Mouse (Mus musculus): ENCODE measurements around the gene Ldah.

The Ldah gene

DNA sequence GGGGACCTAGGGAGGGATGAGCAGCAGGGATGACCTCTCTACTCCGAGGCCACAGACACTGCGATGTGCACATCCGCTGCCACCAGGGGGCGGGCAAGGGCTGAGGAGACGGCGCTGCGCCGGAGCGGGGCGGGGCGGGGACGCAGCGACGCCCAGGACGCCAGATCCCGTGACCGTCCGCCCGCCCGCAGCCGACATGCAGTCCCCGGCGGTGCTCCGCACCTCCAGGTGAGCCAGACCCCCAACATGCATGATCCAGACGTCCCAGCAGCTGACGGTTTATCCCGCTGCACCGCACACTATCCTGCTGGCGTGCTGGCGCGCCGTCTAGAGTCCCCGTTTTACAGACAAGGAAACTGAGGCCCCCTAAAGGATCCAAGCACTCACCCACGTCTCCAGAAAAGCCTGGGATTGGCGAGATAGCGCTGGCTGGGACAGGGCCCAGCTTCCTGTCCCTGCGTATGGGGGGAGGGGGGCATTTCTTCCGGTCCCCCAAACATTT, 105.4 kb downstream of the Ldah start, which contains the start of gene Hs1bp3:
Hs1bp3 (plus strand) TSS at position 163 of the 502 bp plus-strand sequence.
- peak; percentile 76 for DNase-seq (ENCODE audit: low read depth, low spot score)

- DNase-seq (ENCODE audit: low read depth, low spot score) = no peak
These were observed 105.9 kb downstream of the Ldah start for GRCm38 (mm10) chr12:8313773-8314172.

GRCm38 (mm10) chr12:8316541-8316940, 108.6 kb downstream of the Ldah start:
- DNase-seq (ENCODE audit: low read depth, low spot score) = no peak

DNA sequence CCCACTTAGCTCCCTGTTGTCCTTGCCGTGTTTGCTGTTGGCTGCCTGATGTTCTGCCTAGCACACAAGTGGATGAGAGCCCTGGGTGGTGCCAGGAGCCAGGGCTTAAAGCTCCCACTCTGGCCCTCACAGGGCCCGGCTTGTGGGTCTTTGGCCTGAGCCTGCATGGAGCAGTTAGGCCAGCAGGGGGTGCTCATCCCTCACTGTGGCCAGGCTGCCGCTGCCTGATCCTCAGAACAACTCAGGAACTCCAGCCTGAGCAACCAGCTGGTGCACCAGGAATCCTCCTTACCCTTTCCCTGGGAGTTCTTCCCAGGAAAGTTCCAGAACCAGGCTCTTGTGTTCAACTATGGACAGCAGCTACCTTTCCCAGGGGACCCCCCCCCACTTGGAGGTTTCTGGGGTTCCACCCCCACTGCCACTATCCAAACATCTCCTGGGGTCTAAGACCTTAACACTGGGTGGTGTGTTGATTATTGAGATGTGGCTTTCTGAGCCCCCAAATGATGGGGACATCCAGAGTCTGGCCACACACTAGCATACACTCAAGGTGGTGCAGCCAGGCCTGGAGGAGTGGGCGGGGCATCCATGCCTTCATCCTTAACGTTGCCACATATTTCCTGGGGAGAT, 112.3 kb downstream of the Ldah start:
- DNase-seq (ENCODE audit: low read depth, low spot score) = no peak

DNA sequence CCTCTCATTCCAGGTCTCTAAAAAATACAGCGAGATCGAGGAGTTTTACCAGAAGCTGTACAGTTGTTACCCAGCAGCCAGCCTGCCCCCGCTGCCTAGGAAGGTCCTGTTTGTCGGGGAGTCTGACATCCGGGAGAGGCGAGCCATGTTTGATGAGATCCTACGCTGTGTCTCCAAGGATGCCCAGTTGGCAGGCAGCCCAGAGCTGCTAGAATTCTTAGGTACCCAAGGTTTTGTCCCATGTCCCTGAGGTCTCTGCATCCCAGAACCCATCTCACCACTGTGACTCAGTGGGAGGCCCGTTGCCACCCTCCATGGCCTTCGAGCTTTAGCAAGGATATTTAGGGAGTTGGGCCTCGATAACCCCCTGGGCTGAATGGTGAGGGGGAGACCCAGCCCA, 113.6 kb downstream of the Ldah start:
- DNase-seq (ENCODE audit: low read depth, low spot score) = no peak

DNA sequence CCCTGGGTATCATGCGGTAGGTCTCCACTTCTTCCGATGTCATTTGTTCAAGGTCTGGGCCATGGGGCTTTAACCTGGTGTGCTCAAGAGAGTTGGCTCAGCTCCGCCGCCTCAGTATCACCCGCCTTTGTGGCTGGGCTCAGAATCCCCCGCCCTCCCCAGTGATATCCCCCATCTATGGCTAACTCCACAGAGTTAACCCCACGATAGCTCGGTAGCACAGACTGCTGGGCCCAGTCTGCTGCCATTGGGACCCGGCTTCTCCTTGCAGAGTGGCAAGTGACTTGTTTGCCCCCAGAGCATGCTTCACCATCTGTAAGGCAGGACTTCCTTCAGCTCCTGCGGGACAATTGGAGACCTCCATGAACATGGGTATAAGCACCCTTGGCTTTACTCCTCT, 116.2 kb downstream of the Ldah start:
- DNase-seq (ENCODE audit: low read depth, low spot score) = no peak

DNA sequence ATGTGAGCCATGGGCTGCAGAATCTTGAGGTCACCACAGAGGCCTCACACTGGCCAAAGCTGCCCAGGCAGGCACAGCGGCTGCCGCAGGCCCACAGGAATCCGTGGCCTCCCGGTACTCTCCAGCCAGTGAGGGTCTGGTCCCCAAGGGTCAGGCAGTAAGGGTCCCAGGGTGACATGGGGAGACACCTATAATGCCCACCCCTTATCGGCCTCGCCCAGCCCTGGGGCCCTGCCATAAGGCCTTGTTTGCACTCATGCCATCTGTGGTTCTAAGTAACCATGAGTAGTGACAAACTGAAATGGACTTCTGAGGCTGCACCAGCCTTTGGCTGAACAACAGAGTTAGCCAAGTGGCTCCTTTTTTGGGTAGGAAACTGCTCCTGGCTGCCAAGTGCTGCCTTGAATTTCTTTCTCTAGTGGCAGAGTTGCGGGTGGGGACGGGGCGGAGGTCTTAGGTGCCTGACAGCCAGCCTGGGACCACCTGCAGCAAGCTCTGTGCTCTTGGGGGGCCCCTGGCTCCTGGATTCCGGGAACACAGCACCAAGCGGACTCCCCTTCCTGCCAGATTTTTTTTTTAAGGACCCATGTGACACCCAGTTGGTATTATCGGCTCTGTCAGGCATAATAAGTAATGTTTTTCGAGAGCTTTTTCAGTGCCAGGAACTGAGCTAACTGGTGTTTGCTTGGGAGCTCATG, 117.5 kb downstream of the Ldah start:
- no peak for DNase-seq (ENCODE audit: low read depth, low spot score)

- no peak for DNase-seq (ENCODE audit: low read depth, low spot score)
These were observed 118.1 kb downstream of the Ldah start for GRCm38 (mm10) chr12:8325943-8326522.

DNA sequence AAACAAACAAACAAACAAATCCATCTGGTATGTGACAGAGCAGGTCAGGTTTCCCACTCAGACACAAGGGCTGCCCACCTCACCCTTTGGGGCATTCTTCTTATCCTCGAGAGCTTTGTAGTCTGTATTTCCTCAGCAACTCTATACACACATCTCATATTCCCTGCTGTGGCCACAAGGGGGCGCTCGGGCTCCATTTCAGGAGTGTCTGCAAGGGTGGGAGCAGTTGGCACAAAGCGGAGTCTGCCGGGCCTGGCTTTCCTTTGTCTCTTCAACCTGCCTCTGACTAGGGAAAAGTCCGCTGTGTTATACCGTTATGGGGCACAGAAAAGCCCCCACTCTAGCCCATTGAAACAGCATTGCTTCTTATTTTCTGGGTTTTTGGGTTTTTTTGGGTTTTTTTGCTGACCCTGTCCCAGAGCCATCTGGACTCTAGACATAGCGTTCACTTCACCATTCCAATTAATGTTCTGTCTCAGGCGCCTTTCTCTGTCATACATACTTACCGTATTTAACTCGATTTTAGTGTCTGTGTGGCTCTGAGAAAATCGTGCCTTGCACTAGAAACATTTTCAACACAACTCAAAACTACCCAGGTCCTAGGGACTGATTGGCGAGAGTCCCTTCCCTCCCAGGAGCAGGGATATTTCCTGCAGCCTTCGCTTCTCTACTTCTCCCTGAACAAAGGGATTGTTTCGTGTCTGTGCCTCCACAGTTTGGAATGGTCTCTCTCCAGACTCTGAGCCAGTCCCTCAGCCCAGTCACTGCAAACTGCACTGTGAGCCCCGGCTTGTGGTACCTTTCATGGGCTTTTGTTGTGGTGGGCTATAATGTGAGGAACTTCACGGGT, 119.1 kb downstream of the Ldah start:
- DNase-seq (ENCODE audit: low read depth, low spot score) = no peak

- no peak for DNase-seq (ENCODE audit: low read depth, low spot score)
These were observed 119.8 kb downstream of the Ldah start for GRCm38 (mm10) chr12:8327675-8328053.

DNA sequence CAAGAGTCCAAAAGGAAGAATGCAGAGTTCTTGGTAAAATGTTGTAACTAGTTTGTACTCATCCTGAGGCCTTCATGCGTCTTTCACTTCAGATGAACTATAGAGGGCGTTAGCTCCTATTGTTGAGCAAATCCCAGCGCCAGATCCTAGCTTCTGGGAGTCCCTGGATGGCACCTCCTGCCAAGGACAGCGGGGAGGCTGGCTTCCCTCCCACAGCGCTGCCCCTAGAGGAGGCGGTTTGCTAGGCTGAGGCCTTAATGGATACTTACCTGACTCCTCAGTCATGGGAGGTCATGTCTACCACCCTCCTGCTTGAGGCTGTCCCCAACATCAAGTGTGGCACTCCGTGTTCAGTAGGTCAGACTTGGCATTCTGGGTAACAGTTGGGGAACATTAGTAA, 121.3 kb downstream of the Ldah start:
- no peak for DNase-seq (ENCODE audit: low read depth, low spot score)

DNA sequence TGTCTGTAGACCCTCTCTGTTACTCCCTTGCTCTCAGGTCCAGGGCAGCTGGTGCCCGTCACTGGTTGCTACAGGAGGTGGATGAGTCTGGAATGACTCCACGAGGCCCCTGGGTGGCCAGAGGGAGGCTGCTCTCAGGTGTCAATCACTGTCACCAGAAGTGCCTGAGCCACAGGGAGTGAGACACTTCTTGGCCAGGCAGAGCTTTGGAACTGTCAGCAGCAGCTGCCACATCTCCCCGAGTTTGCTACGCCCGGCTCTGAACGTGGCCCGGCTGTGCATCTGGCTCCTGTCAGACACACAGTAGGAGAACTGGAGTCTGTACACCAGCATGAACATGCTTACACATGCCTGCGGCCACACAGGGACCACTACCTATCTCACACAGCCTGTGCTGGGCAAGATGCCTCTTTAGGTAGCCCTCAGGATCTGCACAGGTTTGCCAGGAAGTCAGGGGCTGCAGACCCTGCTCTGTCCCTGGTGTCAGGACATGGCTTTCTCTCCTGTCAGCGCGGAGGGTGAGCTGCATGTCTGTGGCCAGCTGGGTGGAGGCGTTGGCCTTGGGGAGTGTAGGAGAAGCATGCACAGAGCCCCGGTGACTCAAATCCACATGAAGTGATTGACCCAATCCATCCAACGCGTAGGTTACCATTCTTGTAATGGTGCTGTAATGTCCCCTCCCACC, 123.7 kb downstream of the Ldah start:
- no peak for DNase-seq (ENCODE audit: low read depth, low spot score)

DNA sequence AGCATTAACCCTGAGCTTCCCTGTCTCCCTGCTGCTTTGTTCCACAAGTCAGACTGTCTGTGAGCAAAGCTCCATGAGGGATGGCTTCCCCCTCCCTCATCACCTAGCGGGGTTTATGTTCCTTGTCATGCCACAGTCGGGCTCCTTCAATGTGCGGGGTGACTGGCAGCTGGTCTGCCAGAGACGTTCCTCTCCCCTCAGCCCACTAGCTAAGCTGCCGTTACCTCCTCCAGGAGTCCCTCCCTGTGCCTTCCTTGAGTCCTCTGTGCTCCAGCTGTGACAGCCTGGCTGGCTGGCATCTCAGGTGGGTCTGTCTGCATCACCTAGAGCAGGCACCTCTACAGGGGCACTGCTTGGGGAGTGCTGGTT, 124.3 kb downstream of the Ldah start:
- no peak for DNase-seq (ENCODE audit: low read depth, low spot score)

GRCm38 (mm10) chr12:8333617-8334016, 125.7 kb downstream of the Ldah start:
- no peak for DNase-seq (ENCODE audit: low read depth, low spot score)

- no peak for DNase-seq (ENCODE audit: low read depth, low spot score)
These were observed 126.4 kb downstream of the Ldah start for GRCm38 (mm10) chr12:8334261-8334660.

All from WW6 (cell line).